8 mouse cellular contexts compared by ENCODE assay signal in the genomic region with DNA sequence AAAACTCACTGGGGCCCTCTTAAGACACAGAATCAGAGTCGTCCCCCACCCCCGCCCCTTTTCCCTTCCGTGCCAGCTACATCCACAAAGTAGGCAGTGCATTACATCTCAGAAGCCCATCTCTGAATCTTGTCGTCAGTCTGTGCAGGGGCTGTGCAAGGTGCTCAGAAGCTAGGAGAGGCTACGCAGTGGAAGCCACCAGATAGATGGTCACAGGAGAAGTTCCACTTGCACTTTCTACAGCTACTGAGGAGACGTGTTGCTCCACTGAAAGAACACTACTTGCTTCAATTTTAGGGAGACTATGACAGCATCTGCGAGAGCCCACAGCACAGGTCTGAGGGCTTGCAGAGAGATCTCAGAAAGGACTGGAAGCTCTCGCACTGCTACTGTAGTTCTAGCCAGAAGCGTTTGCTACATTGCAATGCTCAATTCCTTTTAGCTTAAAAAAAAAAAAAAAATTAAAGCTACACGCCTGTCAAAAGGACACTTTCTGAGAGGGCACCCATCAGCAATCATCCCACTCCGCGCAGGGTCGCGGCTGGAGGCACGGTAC. TPM values are rescaled to one million over a fixed set of nuclear protein-coding genes. Genes with fewer than 3 reads are reported as not detected.
DNase-seq lines count a peak whose midpoint lies in the region; ATAC-seq and TF ChIP-seq lines count a peak whose summit lies in the region.

No protein-coding gene starts in this region.

- TF ChIP-seq RAD21 in CH12.LX (IDR thresholded peaks at IDR 0.05; ENCODE audit: low read depth, low read length) = no peak

- peaks cover 16% of the 10 kb centered on the region for H3K79me2 ChIP-seq in CH12.LX (replicated peaks; ENCODE audit: control insufficient read depth, extremely low read depth, insufficient read depth, poor library complexity, severe bottlenecking)
- peaks cover 9% of the 10 kb centered on the region for H3K79me2 ChIP-seq in myocyte (ENCODE audit: control insufficient read depth, insufficient read depth)

- no peak for TF ChIP-seq EP300 in CH12.LX (IDR thresholded peaks at IDR 0.05; ENCODE audit: low read length)

- H3K4me1 ChIP-seq in heart, embryonic 11.5 days (ENCODE audit: control insufficient read depth, insufficient read depth, low read length) = peaks cover 7% of the 10 kb centered on the region; the same call in 1 of the 2 replicates
- peaks cover 2 to 22% of the 10 kb centered on the region in 2 experiments; a peak in 3 of 4 replicates for H3K4me1 ChIP-seq in CH12.LX (ENCODE audit: control insufficient read depth in 1 of 2, insufficient read depth in 2 of 2)
- peaks cover 8% of the 10 kb centered on the region for H3K4me1 ChIP-seq in embryonic facial prominence, embryonic 12.5 days
- 0 out of 2 replicates have a peak, but pooled peaks cover 3% of the 10 kb centered on the region for H3K4me1 ChIP-seq in intestine, embryonic 16.5 days (ENCODE audit: control insufficient read depth, insufficient read depth, low read length)

- no peak for TF ChIP-seq CTCF in CH12.LX (conservative IDR thresholded peaks at IDR 0.05 in 1 of 2, IDR thresholded peaks at IDR 0.05 in 1 of 2; ENCODE audit: low read depth in 2 of 2, low read length in 2 of 2)

- H3K9me3 ChIP-seq in heart, embryonic 11.5 days (replicated peaks; ENCODE audit: control insufficient read depth, low read length) = no peaks in the 10 kb centered on the region
- no peaks in the 10 kb centered on the region for H3K9me3 ChIP-seq in CH12.LX (replicated peaks; ENCODE audit: low read length)
- no peaks in the 10 kb centered on the region for H3K9me3 ChIP-seq in embryonic facial prominence, embryonic 12.5 days
- no peaks in the 10 kb centered on the region for H3K9me3 ChIP-seq in intestine, embryonic 16.5 days (ENCODE audit: control insufficient read depth, low read length)

- no peaks in the 10 kb centered on the region for H3K36me3 ChIP-seq in heart, embryonic 11.5 days (ENCODE audit: control insufficient read depth, insufficient read depth, low read length)
- peaks cover 0 to 3% of the 10 kb centered on the region in 2 experiments for H3K36me3 ChIP-seq in CH12.LX (replicated peaks in 1 of 2; ENCODE audit: control insufficient read depth in 1 of 2, insufficient read depth in 1 of 2, low read length in 1 of 2)
- H3K36me3 ChIP-seq in embryonic facial prominence, embryonic 12.5 days = no peaks in the 10 kb centered on the region
- H3K36me3 ChIP-seq in intestine, embryonic 16.5 days (ENCODE audit: control insufficient read depth, insufficient read depth, low read length) = no peaks in the 10 kb centered on the region
- no peaks in the 10 kb centered on the region for H3K36me3 ChIP-seq in myocyte (ENCODE audit: control insufficient read depth, insufficient read depth)

- H3K27me3 ChIP-seq in heart, embryonic 11.5 days (ENCODE audit: control insufficient read depth, insufficient read depth, low read length) = peaks cover 9% of the 10 kb centered on the region
- H3K27me3 ChIP-seq in CH12.LX (replicated peaks) (peaks cover 5% of the 10 kb centered on the region), myocyte (ENCODE audit: control insufficient read depth, insufficient read depth, insufficient read length) (peaks cover 11% of the 10 kb centered on the region)
- H3K27me3 ChIP-seq in embryonic facial prominence, embryonic 12.5 days = no peaks in the 10 kb centered on the region
- no peaks in the 10 kb centered on the region for H3K27me3 ChIP-seq in intestine, embryonic 16.5 days (replicated peaks; ENCODE audit: control insufficient read depth, insufficient read depth, low read length)

- intact Hi-C loops in heart, postnatal 14 days (cut with DNase I) = loop anchor here (5.0 kb wide), 1 partner anchor 102 kb away; no protein-coding TSS in a partner anchor

- peak overlapping the region; percentile 92 for H3ac ChIP-seq in myocyte (ENCODE audit: control insufficient read depth, insufficient read length)

- no peak overlapping the region for H3K27ac ChIP-seq in heart, embryonic 11.5 days (ENCODE audit: low read depth, low read length)
- H3K27ac ChIP-seq in CH12.LX (ENCODE audit: insufficient read depth, low read depth) = no peak overlapping the region
- H3K27ac ChIP-seq in embryonic facial prominence, embryonic 12.5 days = no peak overlapping the region
- H3K27ac ChIP-seq in intestine, embryonic 16.5 days (ENCODE audit: low read length) = no peak overlapping the region

- peak overlapping the region; percentile 95 for H3K4me2 ChIP-seq in heart, embryonic 11.5 days
- H3K4me2 ChIP-seq in CH12.LX (ENCODE audit: insufficient read depth, low read depth, poor library complexity, severe bottlenecking) = peak overlapping the region; percentile 99
- peak overlapping the region; percentile 71 for H3K4me2 ChIP-seq in embryonic facial prominence, embryonic 12.5 days (replicated peaks)
- peak overlapping the region; percentile 68 for H3K4me2 ChIP-seq in intestine, embryonic 16.5 days (ENCODE audit: low read depth, low read length)
- H3K4me2 ChIP-seq in myocyte (ENCODE audit: low read depth) = peak overlapping the region; percentile 79

- no peak for ATAC-seq in heart, embryonic 11.5 days (replicated peaks; ENCODE audit: insufficient number of reproducible peaks, low FRiP score, low TSS enrichment)
- ATAC-seq in embryonic facial prominence, embryonic 12.5 days (ENCODE audit: insufficient number of reproducible peaks, insufficient read depth, low FRiP score, low TSS enrichment) = no peak
- peak; percentile 5; the same call in 1 of the 2 replicates for ATAC-seq in intestine, embryonic 16.5 days

- H3K9ac ChIP-seq in heart, embryonic 11.5 days (ENCODE audit: low read depth, low read length) = peak overlapping the region; percentile 92
- H3K9ac ChIP-seq in CH12.LX (ENCODE audit: insufficient read depth, low read depth) = peak overlapping the region; percentile 57; the same call in 1 of the 2 replicates
- H3K9ac ChIP-seq in embryonic facial prominence, embryonic 12.5 days = peak overlapping the region; percentile 88
- H3K9ac ChIP-seq in intestine, embryonic 16.5 days (ENCODE audit: low read depth, low read length) = peak overlapping the region; percentile 92

- H3K4me3 ChIP-seq in heart, embryonic 11.5 days (ENCODE audit: low read depth, low read length) = peak overlapping the region; percentile 82
- H3K4me3 ChIP-seq in CH12.LX (replicated peaks in 1 of 3; ENCODE audit: low read depth in 2 of 3, low read length in 2 of 3, poor library complexity in 1 of 3) (peak overlapping the region in 2 of 3 experiments; percentile 48 to 58), myocyte (peak overlapping the region; percentile 57)
- H3K4me3 ChIP-seq in embryonic facial prominence, embryonic 12.5 days = peak overlapping the region; percentile 81
- H3K4me3 ChIP-seq in intestine, embryonic 16.5 days (ENCODE audit: low read length) = peak overlapping the region; percentile 82

- TF ChIP-seq POLR2A in CH12.LX (IDR thresholded peaks at IDR 0.05; ENCODE audit: low read depth, low read length) = no peak
- no peak for TF ChIP-seq POLR2A in myocyte (IDR thresholded peaks at IDR 0.05; ENCODE audit: insufficient read length, low read depth)

- dilution Hi-C loops in CH12.LX (cut with MboI; ENCODE audit: extremely low pct_ligation_motif_present, extremely low pct_unique_long_range_greater_than_20kb, low sequenced_read_pairs) = no loop called here

- DNase-seq in heart, postnatal 14 days = no peak
- no peak for DNase-seq in CH12.LX (ENCODE audit: extremely low read depth)
- DNase-seq in adrenal gland, adult 18-20 months (ENCODE audit: low spot score in 2 of 2) = no peak
- no peak for DNase-seq in ovary, postnatal 14 days (ENCODE audit: low spot score)

- WGBS in heart, embryonic 11.5 days (ENCODE audit: insufficient replicate concordance) = 3% methylated on average over 15 of the region's 15 CpGs
- WGBS in embryonic facial prominence, embryonic 12.5 days = 4% methylated on average over 15 of the region's 15 CpGs
- 6% methylated on average over 15 of the region's 15 CpGs for WGBS in intestine, embryonic 16.5 days

- in situ Hi-C loops in CH12.LX (cut with MboI; ENCODE audit: low pct_ligation_motif_present, low pct_unique_long_range_greater_than_20kb, low sequenced_read_pairs) = loop anchor here (25.0 kb wide), 3 partner anchors 178 to 597 kb away; no protein-coding TSS in a partner anchor

TF ChIP-seq in CH12.LX, 34 proteins besides CTCF, POLR2A, EP300 and RAD21:
- TF ChIP-seq RCOR1 (conservative IDR thresholded peaks at IDR 0.05; ENCODE audit: low read depth, low read length) (no peak), POLR2AphosphoS2 (IDR thresholded peaks at IDR 0.05; ENCODE audit: low read depth, low read length) (no peak), PAX5 (IDR thresholded peaks at IDR 0.05; ENCODE audit: low read length) (no peak), ZNF384 (IDR thresholded peaks at IDR 0.05; ENCODE audit: low read depth, low read length) (0 out of 2 replicates have a peak, but pooled peaks have one; percentile 5)

TF ChIP-seq in myocyte, 11 proteins besides CTCF, POLR2A, EP300 and RAD21:
- TF ChIP-seq TCF12 (IDR thresholded peaks at IDR 0.05; ENCODE audit: insufficient read depth, poor library complexity, severe bottlenecking) (no peak), E2F4 (IDR thresholded peaks at IDR 0.05; ENCODE audit: insufficient read depth) (no peak), MAX (IDR thresholded peaks at IDR 0.05; ENCODE audit: low read depth) (no peak), POLR2AphosphoS2 (IDR thresholded peaks at IDR 0.05; ENCODE audit: insufficient read length, low read depth) (no peak), SRF (IDR thresholded peaks at IDR 0.05; ENCODE audit: control insufficient read depth, insufficient read length, low read depth) (no peak), TCF3 (IDR thresholded peaks at IDR 0.05; ENCODE audit: insufficient read length, low read depth) (no peak), MYOG (IDR thresholded peaks at IDR 0.05; ENCODE audit: control insufficient read depth in 1 of 3, insufficient read depth in 1 of 3, insufficient read length in 2 of 3, low read depth in 2 of 3) (no peak), CEBPB (IDR thresholded peaks at IDR 0.05; ENCODE audit: insufficient read depth, poor library complexity, severe bottlenecking) (no peak), USF1 (IDR thresholded peaks at IDR 0.05; ENCODE audit: low read depth) (no peak), MYOD1 (IDR thresholded peaks at IDR 0.05; ENCODE audit: control insufficient read depth in 1 of 3, insufficient read length in 2 of 3, low read depth in 2 of 3) (no peak), REST (IDR thresholded peaks at IDR 0.05; ENCODE audit: insufficient read depth, insufficient read length) (no peak)

RNA-seq across cellular contexts. Expression of a gene that starts 0.8 kb away (rescaled TPM):
- 52.3 and 60.8 TPM in 2 replicates for polyA plus RNA-seq in heart, embryonic 11.5 days (2014; fragmentation: Nextera tagmentation; extraction: Ambion mirVana)
- 10 to 100 TPM; 53.6 to 54.7 TPM for total RNA-seq in heart, postnatal 14 days (2021)
- total RNA-seq in CH12.LX (2012; rRNA removed) = 80.9 and 86.9 TPM in 2 replicates
- total RNA-seq in CH12.LX (2014; rRNA removed) = 104 and 110 TPM in 2 replicates
- polyA plus RNA-seq in CH12.LX (2012; ENCODE audit: insufficient read length, low read depth) = 107 and 112 TPM in 2 replicates
- polyA plus RNA-seq in embryonic facial prominence, embryonic 12.5 days (2016; fragmentation: Nextera tagmentation; extraction: Ambion mirVana) = 69.6 and 77.5 TPM in 2 replicates
- polyA plus RNA-seq in intestine, embryonic 16.5 days (2015; fragmentation: Nextera tagmentation; extraction: Ambion mirVana) = 34.5 and 40.6 TPM in 2 replicates
- 17.2 TPM for polyA plus RNA-seq in myocyte (2012; fragmentation: generic; extraction: Trizol)
- total RNA-seq in adrenal gland, adult 18-20 months (2021) = 10 to 100 TPM; 26.5 to 30.8 TPM
